Mouse (Mus musculus) limb, embryonic 11.5 days (tissue): ENCODE data around the gene Slc43a2. TPM values are rescaled to one million over a fixed set of nuclear protein-coding genes. Genes with fewer than 3 reads are reported as not detected.
A peak's percentile ranks its signal among the peaks of the same experiment; 100 is the strongest.

Experiments
- ATAC-seq: fragments of 200-750 bp; cut with Nextera tagmentation; 2 replicates; pipeline ENCODE4 v1.8.0; 2017; ENCODE audit warnings: low read depth; ENCODE audit not compliant: insufficient number of reproducible peaks, low FRiP score, low TSS enrichment
- DNase-seq: peaks from one replicate; pipeline ENCODE4 v3.0.0-alpha.2; 2015; ENCODE audit warnings: low spot score
- H3K27ac ChIP-seq: fragments of 300-500 bp; sonication (generic); replicated peaks from 2 replicates; pipeline ENCODE4 v1.5.1; 2014; ENCODE audit warnings: low read depth, mild to moderate bottlenecking, low read length
- H3K27me3 ChIP-seq: fragments of 300-500 bp; sonication (generic); 2 replicates; pipeline ENCODE4 v1.6.1; 2014; ENCODE audit warnings: mild to moderate bottlenecking, low read length, mixed read lengths; ENCODE audit not compliant: control insufficient read depth, insufficient read depth
- H3K36me3 ChIP-seq: fragments of 300-500 bp; sonication (generic); 2 replicates; pipeline ENCODE4 v1.6.1; 2014; ENCODE audit warnings: mild to moderate bottlenecking, low read length, moderate library complexity, mixed read lengths; ENCODE audit not compliant: control insufficient read depth, insufficient read depth
- H3K4me1 ChIP-seq: fragments of 300-500 bp; sonication (generic); 2 replicates; pipeline ENCODE4 v1.6.1; 2014; ENCODE audit warnings: low read length, mixed read lengths; ENCODE audit not compliant: control insufficient read depth, insufficient read depth
- H3K4me2 ChIP-seq: fragments of 300-500 bp; sonication (generic); 2 replicates; pipeline ENCODE4 v1.6.1; 2014; ENCODE audit warnings: low read depth, mild to moderate bottlenecking, moderate library complexity; ENCODE audit not compliant: severe bottlenecking
- H3K4me3 ChIP-seq: fragments of 300-500 bp; sonication (generic); 2 replicates; pipeline ENCODE4 v1.5.1; 2014; ENCODE audit warnings: low read depth, low read length
- H3K9ac ChIP-seq: fragments of 300-500 bp; sonication (generic); 2 replicates; pipeline ENCODE4 v1.6.1; 2014; ENCODE audit warnings: mild to moderate bottlenecking, low read length
- H3K9me3 ChIP-seq: fragments of 300-500 bp; sonication (generic); 2 replicates; pipeline ENCODE4 v1.6.1; 2016; ENCODE audit warnings: low read length; ENCODE audit not compliant: control insufficient read depth
- WGBS: fragments of 180-500 bp; shearing (Covaris S2); extraction: QIAGEN DNeasy Blood & Tissue Kit; methylation state at CpG from one replicate; pipeline ENCODE4 v1.1.7; 2014; 5-methylcytosine and 5-hydroxymethylcytosine counted together
- polyA plus RNA-seq: library from polyadenylated mRNA; unstranded; fragments of >200 nt; fragmentation: Nextera tagmentation; extraction: Ambion mirVana; gene quantifications from 2 replicates; pipeline ENCODE4 v1.2.1, GENCODE M21; 2014

The Slc43a2 gene
- polyA plus RNA-seq, 1 experiment from 2014 or later: 4.2 TPM

- no peak overlapping the region for H3K27ac ChIP-seq
- no peak overlapping the region for H3K4me2 ChIP-seq
- H3K36me3 ChIP-seq: no peaks in the 10 kb centered on the region
- H3K4me1 ChIP-seq: peaks cover 14% of the 10 kb centered on the region
- H3K27me3 ChIP-seq: no peaks in the 10 kb centered on the region
- DNase-seq (no peak), ATAC-seq (no peak)
- no peak overlapping the region for H3K9ac ChIP-seq
- H3K9me3 ChIP-seq: no peaks in the 10 kb centered on the region
- 76% methylated on average over 4 of the region's 4 CpGs for WGBS
- no peak overlapping the region for H3K4me3 ChIP-seq
These were observed 3.0 kb downstream of the Slc43a2 start for GRCm38 (mm10) chr11:75534286-75535033.

DNA sequence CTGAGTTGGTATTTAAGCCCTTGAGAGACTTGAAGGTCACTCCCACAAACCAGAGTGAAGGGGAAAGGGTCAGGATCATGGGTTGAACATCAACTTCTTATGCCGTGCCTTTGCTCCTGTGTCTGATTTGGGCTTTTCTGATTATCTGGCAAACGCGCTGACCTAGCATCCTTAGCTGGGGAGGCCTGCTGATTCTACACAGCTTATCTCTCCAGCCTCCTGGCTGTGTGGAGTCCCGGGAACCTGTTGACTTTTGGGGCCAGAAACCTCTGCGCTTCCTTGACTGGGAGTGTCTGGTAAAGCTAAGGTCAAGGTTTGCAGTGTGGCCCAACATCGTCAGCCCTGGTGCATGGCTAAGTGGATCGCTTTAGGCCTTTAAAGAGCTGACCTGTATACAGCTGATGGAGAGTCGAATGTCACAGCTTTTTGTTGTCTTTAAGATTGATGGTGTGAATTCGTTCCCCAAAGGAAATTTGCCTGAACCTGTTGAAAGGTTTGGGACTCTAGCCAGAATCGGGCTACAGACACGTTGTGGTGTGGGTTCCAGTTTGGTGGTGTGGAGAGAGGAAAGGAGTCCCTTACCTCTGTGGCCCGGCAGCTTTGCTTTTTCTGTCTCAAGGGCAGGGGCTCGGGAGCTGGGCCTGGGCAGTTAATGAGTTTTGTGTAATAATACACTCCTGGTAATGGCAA, 3.8 kb downstream of the Slc43a2 start:
- H3K9me3 ChIP-seq: no peaks in the 10 kb centered on the region
- DNase-seq (no peak), ATAC-seq (no peak)
- H3K36me3 ChIP-seq: no peaks in the 10 kb centered on the region
- H3K9ac ChIP-seq: no peak overlapping the region
- WGBS: 47% methylated on average over 13 of the region's 13 CpGs
- no peak overlapping the region for H3K4me2 ChIP-seq
- no peak overlapping the region for H3K27ac ChIP-seq
- peaks cover 14% of the 10 kb centered on the region for H3K4me1 ChIP-seq
- H3K27me3 ChIP-seq: no peaks in the 10 kb centered on the region
- H3K4me3 ChIP-seq: no peak overlapping the region

GRCm38 (mm10) chr11:75536255-75537024, 4.9 kb downstream of the Slc43a2 start:
- H3K9ac ChIP-seq: no peak overlapping the region
- H3K4me3 ChIP-seq: no peak overlapping the region
- peaks cover 14% of the 10 kb centered on the region for H3K4me1 ChIP-seq
- ATAC-seq: no peak
- H3K27ac ChIP-seq: no peak overlapping the region
- H3K4me2 ChIP-seq: no peak overlapping the region
- 89% methylated on average over 11 of the region's 12 CpGs for WGBS
- no peak for DNase-seq
- no peaks in the 10 kb centered on the region for H3K36me3 ChIP-seq
- no peaks in the 10 kb centered on the region for H3K9me3 ChIP-seq
- no peaks in the 10 kb centered on the region for H3K27me3 ChIP-seq

- no peak overlapping the region for H3K4me3 ChIP-seq
- no peaks in the 10 kb centered on the region for H3K9me3 ChIP-seq
- H3K27ac ChIP-seq: no peak overlapping the region
- H3K4me2 ChIP-seq: no peak overlapping the region
- H3K27me3 ChIP-seq: no peaks in the 10 kb centered on the region
- DNase-seq (no peak), ATAC-seq (no peak)
- WGBS: 89% methylated on average over 8 of the region's 8 CpGs
- H3K9ac ChIP-seq: no peak overlapping the region
- no peaks in the 10 kb centered on the region for H3K36me3 ChIP-seq
- peaks cover 13% of the 10 kb centered on the region for H3K4me1 ChIP-seq
These were observed 5.5 kb downstream of the Slc43a2 start for GRCm38 (mm10) chr11:75537025-75537414.

GRCm38 (mm10) chr11:75537491-75538183, 6.1 kb downstream of the Slc43a2 start:
- no peak overlapping the region; the same call in 1 of the 2 replicates for H3K27ac ChIP-seq
- no peaks in the 10 kb centered on the region for H3K9me3 ChIP-seq
- H3K36me3 ChIP-seq: no peaks in the 10 kb centered on the region
- H3K4me1 ChIP-seq: peaks cover 7% of the 10 kb centered on the region
- no peak overlapping the region for H3K9ac ChIP-seq
- H3K4me2 ChIP-seq: no peak overlapping the region
- H3K27me3 ChIP-seq: no peaks in the 10 kb centered on the region
- ATAC-seq (peak; percentile 60; the same call in 1 of the 2 replicates), DNase-seq (peak; percentile 43)
- WGBS: 51% methylated on average over 11 of the region's 11 CpGs
- H3K4me3 ChIP-seq: no peak overlapping the region

DNA sequence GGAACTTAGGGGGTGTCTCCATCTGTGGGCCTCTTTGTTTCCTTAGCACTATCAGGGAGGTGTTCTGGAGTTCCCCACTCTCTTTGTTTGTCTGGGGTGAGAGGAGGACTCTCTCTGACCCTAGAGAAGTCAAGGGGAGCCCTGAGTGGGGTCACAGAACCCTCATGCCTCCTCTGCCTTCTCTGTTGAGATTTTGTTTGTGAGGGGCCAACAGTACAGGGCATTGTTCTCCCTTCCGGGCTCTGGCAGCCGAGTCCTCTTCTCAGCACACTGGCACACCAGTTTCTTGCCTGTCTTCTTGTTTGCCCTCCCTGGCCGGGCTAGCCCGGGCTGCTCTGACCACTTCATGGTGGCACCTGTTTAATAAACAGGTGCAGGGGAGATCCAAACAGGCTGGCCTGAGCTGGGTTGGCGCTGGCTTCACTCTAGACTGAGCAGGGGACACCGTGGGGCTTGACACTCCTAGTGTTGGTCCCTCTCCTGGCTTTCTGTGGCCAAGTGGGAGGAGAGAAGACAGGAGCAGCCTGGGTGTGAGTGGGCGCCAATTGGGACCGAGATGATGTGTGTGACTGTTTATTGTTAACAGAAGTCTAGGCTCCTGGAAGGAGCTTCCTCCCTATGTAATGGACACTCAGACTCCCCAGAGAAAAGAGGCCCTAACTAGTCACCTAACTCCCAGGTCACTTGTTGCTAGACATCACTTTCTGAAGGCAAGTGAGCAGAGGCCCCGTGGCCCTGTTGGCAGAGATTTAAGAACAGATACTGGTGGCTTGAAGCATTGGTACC, 6.9 kb downstream of the Slc43a2 start:
- H3K36me3 ChIP-seq: no peaks in the 10 kb centered on the region
- H3K9ac ChIP-seq: no peak overlapping the region
- H3K4me3 ChIP-seq: no peak overlapping the region
- H3K27ac ChIP-seq: no peak overlapping the region
- no peaks in the 10 kb centered on the region for H3K27me3 ChIP-seq
- no peaks in the 10 kb centered on the region for H3K9me3 ChIP-seq
- H3K4me1 ChIP-seq: peaks cover 7% of the 10 kb centered on the region
- ATAC-seq: no peak
- WGBS: 74% methylated on average over 9 of the region's 9 CpGs
- H3K4me2 ChIP-seq: no peak overlapping the region
- no peak for DNase-seq

GRCm38 (mm10) chr11:75538970-75539299, 7.4 kb downstream of the Slc43a2 start:
- no peak overlapping the region for H3K4me2 ChIP-seq
- no peaks in the 10 kb centered on the region for H3K27me3 ChIP-seq
- WGBS: 94% methylated on average over 13 of the region's 13 CpGs
- H3K4me1 ChIP-seq: peaks cover 7% of the 10 kb centered on the region
- ATAC-seq (no peak), DNase-seq (no peak)
- H3K9ac ChIP-seq: no peak overlapping the region
- no peaks in the 10 kb centered on the region for H3K36me3 ChIP-seq
- H3K4me3 ChIP-seq: no peak overlapping the region
- no peaks in the 10 kb centered on the region for H3K9me3 ChIP-seq
- H3K27ac ChIP-seq: no peak overlapping the region
